Mouse (Mus musculus): ENCODE data around the gene Slc9a3r2. TPM values are rescaled to one million over a fixed set of nuclear protein-coding genes. Genes with fewer than 3 reads are reported as not detected.

Gene Slc9a3r2
- total RNA-seq (2021), result 10 to 100 TPM; 35.4 to 35.6 TPM
- long read RNA-seq, experiment 1, transcript Slc9a3r2-203 (6 exons, 1,840 nt), result minor isoform, 7 of 101 reads
- long read RNA-seq, experiment 1, transcript Slc9a3r2-202 (6 exons, 1,717 nt), result minor isoform, 5 of 101 reads
- long read RNA-seq, experiment 1, transcript Slc9a3r2-201 (7 exons, 2,136 nt), result major isoform, 73 of 101 reads
- long read RNA-seq, experiment 1, transcript Slc9a3r2-205 (6 exons, 2,035 nt), result minor isoform, 5 of 101 reads
- long read RNA-seq, experiment 1, partial matches to known transcripts, result 3 of 101 reads
- long read RNA-seq, experiment 1, other reads (novel, unspliced or antisense), result 8 of 101 reads
- long read RNA-seq, experiment 2, transcript Slc9a3r2-201 (7 exons, 2,136 nt), result major isoform, 78 of 98 reads
- long read RNA-seq, experiment 2, transcript Slc9a3r2-205 (6 exons, 2,035 nt), result minor isoform, 9 of 98 reads
- long read RNA-seq, experiment 2, partial matches to known transcripts, result 3 of 98 reads
- long read RNA-seq, experiment 2, other reads (novel, unspliced or antisense), result 4 of 98 reads

DNA sequence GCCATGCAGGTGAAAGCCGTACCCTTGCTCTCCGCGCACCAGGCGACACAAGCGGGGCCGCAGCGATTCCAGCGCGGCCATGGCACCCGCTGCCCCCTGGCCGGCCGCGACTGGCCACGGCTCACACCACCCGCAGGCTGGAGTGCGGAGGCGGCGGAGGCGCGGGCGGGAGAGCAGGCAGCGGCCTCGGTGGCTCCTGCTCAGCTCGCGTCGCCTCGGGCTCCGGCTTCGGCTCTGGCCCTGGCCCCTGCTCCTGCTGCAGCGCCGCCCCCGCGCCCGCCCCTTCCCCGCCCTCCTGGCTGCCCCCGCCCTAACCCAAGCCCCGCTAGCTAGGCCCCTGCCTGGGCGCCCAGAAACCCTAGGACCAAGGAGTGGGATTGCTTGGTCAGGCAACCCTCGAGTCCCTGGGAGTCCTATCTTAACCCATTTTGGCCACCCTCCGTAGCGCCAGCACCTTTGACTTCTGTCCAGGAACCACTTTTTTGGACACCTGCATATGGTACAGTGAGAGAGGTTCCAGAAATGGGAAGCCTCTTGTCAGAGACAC, at the start of gene Slc9a3r2:
Gene Slc9a3r2 (minus strand): TSS at position 258 of the 547 bp plus-strand sequence.
- DNase-seq (ENCODE audit: low spot score in 2 of 2), result peak in 1 of 2 experiments; percentile 72

DNA sequence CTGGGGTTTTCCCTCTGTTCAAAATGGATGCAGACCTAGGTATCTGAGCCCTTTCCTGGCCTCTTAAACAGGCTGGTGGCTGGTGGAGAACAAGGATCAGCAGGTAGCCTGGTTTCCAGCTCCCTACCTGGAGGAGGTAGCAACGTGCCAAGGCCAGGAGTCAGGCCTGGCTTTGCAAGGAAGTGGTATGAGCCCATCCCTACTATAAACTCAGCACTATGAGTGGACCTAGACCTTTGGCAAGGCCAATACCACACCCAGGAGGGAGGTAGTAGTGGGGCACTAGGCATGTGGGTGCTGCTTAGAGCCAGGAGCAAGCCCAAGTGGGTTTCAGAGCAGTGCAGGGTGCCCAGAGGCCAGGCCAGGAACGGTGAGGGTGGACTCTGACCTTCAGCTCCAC, 49.3 kb upstream of the Slc9a3r2 start:
- DNase-seq (ENCODE audit: low spot score in 2 of 2), result no peak

- DNase-seq (ENCODE audit: low spot score in 2 of 2), result no peak
These were observed 48.6 kb upstream of the Slc9a3r2 start for GRCm38 (mm10) chr17:24698715-24699114.

GRCm38 (mm10) chr17:24697985-24698384, 47.9 kb upstream of the Slc9a3r2 start:
- DNase-seq (ENCODE audit: low spot score in 2 of 2), result no peak

GRCm38 (mm10) chr17:24696011-24696697, 46.0 kb upstream of the Slc9a3r2 start, which contains the start of the genes Gfer and Noxo1:
Gene Gfer, minus strand, starts transcription at chr17:24696156.
Gene Noxo1, plus strand, starts transcription at chr17:24696234.
- peak; percentile 88 to 90 for DNase-seq (ENCODE audit: low spot score in 2 of 2)

- DNase-seq (ENCODE audit: low spot score in 2 of 2), result no peak
These were observed 45.3 kb upstream of the Slc9a3r2 start for GRCm38 (mm10) chr17:24695326-24696010.

DNA sequence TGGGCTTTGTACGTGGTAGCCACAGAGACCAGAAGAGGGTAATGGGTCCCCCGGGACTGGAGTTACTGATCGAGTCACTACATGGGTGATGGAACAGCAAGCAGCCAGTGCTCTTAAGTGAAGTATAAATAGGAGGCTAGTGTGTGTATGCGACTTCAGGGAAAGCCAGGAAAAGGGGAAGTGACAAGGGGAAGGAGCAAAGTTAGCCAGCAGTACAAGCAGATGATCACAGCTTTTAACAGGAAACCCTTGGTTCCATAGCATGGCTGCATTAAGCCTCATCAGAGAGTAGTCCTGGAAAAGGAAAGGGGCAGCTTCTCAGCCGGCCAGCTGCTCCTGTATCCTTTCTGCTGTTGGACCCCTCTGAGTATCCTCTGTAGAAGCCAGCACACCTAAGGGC, 42.3 kb upstream of the Slc9a3r2 start:
- no peak for DNase-seq (ENCODE audit: low spot score in 2 of 2)

- no peak for DNase-seq (ENCODE audit: low spot score in 2 of 2)
These were observed 39.3 kb upstream of the Slc9a3r2 start, which contains the start of gene Syngr3 for GRCm38 (mm10) chr17:24689251-24690081. Gene Syngr3, minus strand, starts transcription at chr17:24689955.

GRCm38 (mm10) chr17:24687599-24687998, 37.5 kb upstream of the Slc9a3r2 start:
- no peak for DNase-seq (ENCODE audit: low spot score in 2 of 2)

DNA sequence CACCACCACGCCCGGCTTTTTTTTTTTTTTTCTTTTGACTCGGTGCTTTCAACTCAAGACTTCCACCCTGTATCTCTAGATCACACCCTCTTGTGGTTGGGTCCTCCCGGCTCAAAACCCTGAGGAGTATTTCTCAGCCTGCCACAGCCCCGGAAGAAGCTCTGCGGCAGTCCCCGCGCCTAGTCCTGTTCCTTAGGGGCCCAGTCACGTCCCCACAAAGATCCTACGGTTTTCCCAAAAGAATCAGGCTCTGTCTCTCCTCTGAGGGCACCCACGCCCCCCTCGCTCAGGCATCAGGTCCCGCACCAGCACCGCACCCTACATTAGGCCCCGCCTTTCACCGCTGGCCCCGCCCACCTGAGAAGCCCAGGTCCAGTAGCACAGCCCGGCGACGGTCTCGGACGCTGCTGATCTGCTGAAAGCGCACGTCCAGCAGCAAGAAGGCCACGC, 37.0 kb upstream of the Slc9a3r2 start:
- DNase-seq (ENCODE audit: low spot score in 2 of 2), result no peak

DNA sequence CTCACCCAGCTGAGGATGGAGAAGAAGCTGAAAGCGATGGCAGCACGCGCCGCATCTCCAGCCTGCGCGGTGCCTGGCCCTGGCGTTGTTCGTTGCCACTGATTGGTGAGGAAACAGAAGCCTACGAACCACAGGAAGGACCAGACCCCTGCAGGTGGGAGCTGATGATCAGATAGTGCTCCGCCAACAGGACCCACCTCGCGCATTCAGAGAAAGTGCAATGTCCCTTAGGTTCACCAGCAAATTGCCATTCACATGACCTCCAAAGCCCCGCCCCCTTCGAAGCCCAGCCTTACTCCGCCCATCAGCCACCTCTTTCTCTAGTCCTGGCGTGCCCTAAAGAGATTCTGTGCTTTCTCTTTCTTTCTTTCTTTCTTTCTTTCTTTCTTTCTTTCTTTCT, 36.4 kb upstream of the Slc9a3r2 start:
- DNase-seq (ENCODE audit: low spot score in 2 of 2), result no peak

- DNase-seq (ENCODE audit: low spot score in 2 of 2), result no peak
These were observed 27.5 kb upstream of the Slc9a3r2 start for GRCm38 (mm10) chr17:24677500-24678080.

GRCm38 (mm10) chr17:24676877-24677276, 26.8 kb upstream of the Slc9a3r2 start:
- no peak for DNase-seq (ENCODE audit: low spot score in 2 of 2)

DNA sequence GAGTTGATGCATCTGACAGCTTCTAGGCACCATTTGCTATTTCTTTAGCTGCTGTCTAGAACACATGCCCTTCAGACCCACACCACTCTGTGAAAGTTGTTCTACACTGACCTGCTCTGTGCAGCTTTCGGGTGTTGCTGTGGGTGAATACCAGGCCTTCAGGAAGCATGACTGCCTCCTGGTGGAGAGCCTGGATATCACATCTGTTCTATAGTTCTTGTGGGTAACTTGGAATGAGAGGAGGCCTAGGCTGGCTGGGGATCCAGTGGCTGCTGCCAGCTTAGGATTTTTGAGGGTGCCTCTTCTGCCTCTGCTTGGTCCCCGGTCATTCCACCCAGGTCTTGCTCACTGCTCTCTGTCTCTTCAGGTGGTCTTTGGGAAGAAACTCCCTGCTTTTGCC, 26.1 kb upstream of the Slc9a3r2 start:
- DNase-seq (ENCODE audit: low spot score in 2 of 2), result peak; percentile 54 to 74

DNA sequence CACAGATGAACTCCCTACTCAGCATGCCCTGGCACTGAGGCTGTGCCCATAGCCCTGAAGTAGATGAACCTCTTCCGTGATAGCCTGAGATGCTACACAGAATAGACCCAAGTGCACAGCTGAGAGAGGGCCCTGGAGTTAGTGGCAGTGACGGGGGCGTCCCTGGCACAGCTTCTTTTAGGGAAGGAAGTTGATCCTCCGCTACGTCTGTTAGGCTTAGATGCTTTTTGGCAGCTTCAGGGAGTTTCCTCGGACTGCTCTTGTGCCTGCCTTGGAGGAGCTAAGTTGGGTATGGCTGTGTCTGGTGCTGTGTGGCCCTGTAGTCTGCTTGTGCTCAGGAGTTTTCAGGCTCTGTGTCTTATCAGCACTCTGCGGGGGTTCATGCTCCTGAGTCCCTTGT, 24.1 kb upstream of the Slc9a3r2 start:
- no peak for DNase-seq (ENCODE audit: low spot score in 2 of 2)

GRCm38 (mm10) chr17:24672141-24672540, 22.0 kb upstream of the Slc9a3r2 start:
- no peak for DNase-seq (ENCODE audit: low spot score in 2 of 2)

GRCm38 (mm10) chr17:24671346-24671745, 21.2 kb upstream of the Slc9a3r2 start:
- DNase-seq (ENCODE audit: low spot score in 2 of 2), result no peak

- DNase-seq (ENCODE audit: low spot score in 2 of 2), result no peak
These were observed 20.2 kb upstream of the Slc9a3r2 start for GRCm38 (mm10) chr17:24670246-24670844.

GRCm38 (mm10) chr17:24669545-24670245, 19.6 kb upstream of the Slc9a3r2 start, which contains the start of gene Zfp598:
Gene Zfp598, plus strand, starts transcription at chr17:24669687.
- peak; percentile 90 to 98 for DNase-seq (ENCODE audit: low spot score in 2 of 2)
